Mouse (Mus musculus) hindbrain, postnatal 0 days (tissue): Measurements from ENCODE around the gene Prrxl1. TPM values are rescaled to one million over a fixed set of nuclear protein-coding genes. Genes with fewer than 3 reads are reported as not detected.

Experiments
- ATAC-seq: fragments of 200-750 bp; cut with Nextera tagmentation; 2 replicates; pipeline ENCODE4 v1.8.0; 2017; ENCODE audit warnings: mild to moderate bottlenecking, moderate TSS enrichment, moderate library complexity
- DNase-seq: peaks from one replicate; pipeline ENCODE4 v3.0.0-alpha.2; 2015; ENCODE audit warnings: low spot score
- H3K27ac ChIP-seq: fragments of 300-500 bp; sonication (generic); 2 replicates; pipeline ENCODE4 v1.5.1; 2014; ENCODE audit warnings: mild to moderate bottlenecking
- H3K27me3 ChIP-seq: fragments of 300-500 bp; sonication (generic); 2 replicates; pipeline ENCODE4 v1.6.1; 2014; ENCODE audit warnings: low read length, mixed read lengths; ENCODE audit not compliant: insufficient read depth
- H3K36me3 ChIP-seq: fragments of 300-500 bp; sonication (generic); 2 replicates; pipeline ENCODE4 v1.6.1; 2014; ENCODE audit warnings: low read length, mixed read lengths; ENCODE audit not compliant: insufficient read depth
- H3K4me1 ChIP-seq: fragments of 300-500 bp; sonication (generic); 2 replicates; pipeline ENCODE4 v1.6.1; 2014; ENCODE audit warnings: antibody characterized with exemption, low read length, mixed read lengths; ENCODE audit not compliant: insufficient read depth
- H3K4me2 ChIP-seq: fragments of 300-500 bp; sonication (generic); 2 replicates; pipeline ENCODE4 v1.6.1; 2014; ENCODE audit warnings: low read depth, mild to moderate bottlenecking, low read length, moderate library complexity, mixed read lengths
- H3K4me3 ChIP-seq: fragments of 300-500 bp; sonication (generic); 2 replicates; pipeline ENCODE4 v1.5.1; 2014; ENCODE audit warnings: low read length
- H3K9ac ChIP-seq: fragments of 300-500 bp; sonication (generic); replicated peaks from 2 replicates; pipeline ENCODE4 v1.6.1; 2014; ENCODE audit warnings: mild to moderate bottlenecking, low read length, moderate library complexity, mixed read lengths
- H3K9me3 ChIP-seq: fragments of 300-500 bp; sonication (generic); 2 replicates; pipeline ENCODE4 v1.6.1; 2016; ENCODE audit warnings: low read length, mixed read lengths
- CTCF ChIP-seq: IDR thresholded peaks from 2 replicates; pipeline ENCODE4 v1.5.1; 2016; ENCODE audit warnings: antibody characterized with exemption, control low read depth, low read depth
- WGBS: fragments of 180-500 bp; shearing (Covaris S2); extraction: QIAGEN DNeasy Blood & Tissue Kit; methylation state at CpG from one replicate; pipeline ENCODE4 v1.1.7; 2014; 5-methylcytosine and 5-hydroxymethylcytosine counted together
- polyA plus RNA-seq: library from polyadenylated mRNA; unstranded; fragments of >200 nt; fragmentation: Nextera tagmentation; extraction: Ambion mirVana; gene quantifications from 2 replicates; pipeline ENCODE4 v1.2.1, GENCODE M21; 2015
- total RNA-seq: library from RNA; depleted of rRNA; stranded (reverse); fragments of >200 nt; gene quantifications from 2 replicates; pipeline ENCODE4 v1.2.3, GENCODE M21; 2014

Prrxl1 gene
- total and polyA plus RNA-seq, 2 experiments from 2014 or later = 17.8 to 24.1 TPM

DNA sequence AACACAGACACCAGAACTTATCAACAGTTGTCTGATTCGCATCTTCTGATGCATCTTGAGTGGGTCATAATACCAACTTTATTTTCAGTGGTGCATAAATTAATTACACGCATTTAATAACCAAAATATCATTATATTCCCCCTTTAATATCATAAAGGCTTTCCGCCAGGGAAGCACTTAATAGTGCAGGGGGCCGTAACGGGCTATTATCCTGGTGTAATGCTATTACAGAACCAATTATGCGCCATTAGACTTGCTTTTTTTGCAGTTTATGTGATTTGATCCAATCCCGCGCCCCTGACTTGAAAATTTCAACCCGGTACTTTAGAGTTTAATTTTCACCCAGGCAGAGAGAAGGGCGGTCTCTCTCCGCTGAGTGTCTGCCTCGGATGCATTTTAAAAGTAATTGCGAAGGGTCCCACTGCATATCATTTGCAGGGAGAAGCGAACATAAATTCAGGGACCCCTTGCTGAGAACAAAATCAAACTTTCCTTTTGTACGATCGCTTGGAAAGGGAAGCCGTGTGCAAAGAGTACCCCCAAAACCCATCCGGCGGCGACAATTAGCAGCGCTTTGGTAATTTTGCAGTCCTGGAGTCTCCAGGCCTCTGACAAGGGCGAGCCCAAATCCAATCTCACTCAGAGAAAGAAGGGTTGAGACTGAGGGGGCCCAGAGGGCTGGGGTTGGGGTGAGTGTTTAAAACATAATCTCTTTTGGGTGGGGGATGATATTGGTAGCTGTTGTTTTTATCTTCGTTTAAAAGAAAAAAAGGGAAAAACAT lies 579 bp upstream of the Prrxl1 start:
- 6% methylated on average over 23 of the region's 23 CpGs for WGBS
- Histone ChIP-seq H3K4me2 (peak overlapping the region; percentile 59), H3K27me3 (peaks cover 51% of the 10 kb centered on the region), H3K9ac (no peak overlapping the region), H3K9me3 (no peaks in the 10 kb centered on the region), H3K36me3 (no peaks in the 10 kb centered on the region), H3K4me1 (peaks cover 3% of the 10 kb centered on the region; the same call in 1 of the 2 replicates), H3K4me3 (peak overlapping the region; percentile 33), H3K27ac (no peak overlapping the region)
- TF ChIP-seq CTCF = no peak
- peak; percentile 35; the same call in 1 of the 2 replicates for ATAC-seq
- peak; percentile 37 for DNase-seq

DNA sequence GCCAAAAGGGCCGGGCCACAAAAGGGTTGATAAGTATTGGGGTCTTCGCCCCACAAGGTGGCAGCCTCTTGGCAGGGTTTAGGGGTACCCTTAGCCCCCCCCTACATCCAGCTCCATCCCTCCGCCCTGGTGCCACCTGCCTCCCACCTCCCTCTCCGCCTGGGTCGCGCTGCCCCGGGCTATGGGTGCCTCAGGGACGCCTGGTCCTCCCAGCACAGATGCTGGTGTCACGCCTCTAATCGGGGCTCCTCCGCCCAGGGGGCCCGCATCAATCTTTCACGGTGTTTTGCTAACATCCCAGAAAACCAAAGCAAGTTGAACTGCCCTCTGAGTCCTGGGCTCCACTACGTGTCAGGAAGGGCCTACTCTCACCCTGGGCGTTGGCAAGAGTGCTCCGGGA lies 903 bp downstream of the Prrxl1 start:
- DNase-seq (no peak), ATAC-seq (no peak; the same call in 1 of the 2 replicates)
- H3K9me3 ChIP-seq = no peaks in the 10 kb centered on the region
- no peaks in the 10 kb centered on the region for H3K36me3 ChIP-seq
- H3K27ac ChIP-seq = no peak overlapping the region
- H3K9ac ChIP-seq = no peak overlapping the region
- H3K4me2 ChIP-seq = peak overlapping the region; percentile 59
- H3K4me1 ChIP-seq = peaks cover 3% of the 10 kb centered on the region; the same call in 1 of the 2 replicates
- 8% methylated on average over 16 of the region's 16 CpGs for WGBS
- no peak for TF ChIP-seq CTCF
- peaks cover 38% of the 10 kb centered on the region for H3K27me3 ChIP-seq
- peak overlapping the region; percentile 33 for H3K4me3 ChIP-seq

DNA sequence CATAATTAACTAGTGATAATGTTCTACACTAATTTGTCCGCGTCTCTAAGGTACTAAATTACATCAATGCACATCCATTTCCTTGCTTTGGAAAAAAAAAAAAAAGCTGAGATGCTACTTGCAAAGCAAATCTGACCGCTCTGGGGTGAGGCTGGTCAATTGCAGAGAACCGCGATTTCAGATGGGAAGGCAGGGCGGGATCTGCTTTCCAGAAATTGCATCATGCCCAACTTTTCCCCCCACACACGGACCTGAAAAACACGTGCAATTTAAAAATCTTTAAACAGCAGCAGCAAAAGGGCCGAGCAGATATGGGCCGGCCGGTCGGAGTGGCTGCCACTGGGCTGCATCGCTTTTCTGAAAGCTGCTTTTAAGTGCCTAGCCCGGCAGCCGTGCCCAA lies 6.3 kb downstream of the Prrxl1 start:
- ATAC-seq (no peak), DNase-seq (no peak)
- no peak for TF ChIP-seq CTCF
- no peak overlapping the region for H3K4me3 ChIP-seq
- no peaks in the 10 kb centered on the region for H3K4me1 ChIP-seq
- no peak overlapping the region for H3K9ac ChIP-seq
- H3K4me2 ChIP-seq = peak overlapping the region; percentile 11; the same call in 1 of the 2 replicates
- no peaks in the 10 kb centered on the region for H3K9me3 ChIP-seq
- peaks cover 7% of the 10 kb centered on the region for H3K27me3 ChIP-seq
- no peak overlapping the region for H3K27ac ChIP-seq
- no peaks in the 10 kb centered on the region for H3K36me3 ChIP-seq
- WGBS = 42% methylated on average over 15 of the region's 15 CpGs

DNA sequence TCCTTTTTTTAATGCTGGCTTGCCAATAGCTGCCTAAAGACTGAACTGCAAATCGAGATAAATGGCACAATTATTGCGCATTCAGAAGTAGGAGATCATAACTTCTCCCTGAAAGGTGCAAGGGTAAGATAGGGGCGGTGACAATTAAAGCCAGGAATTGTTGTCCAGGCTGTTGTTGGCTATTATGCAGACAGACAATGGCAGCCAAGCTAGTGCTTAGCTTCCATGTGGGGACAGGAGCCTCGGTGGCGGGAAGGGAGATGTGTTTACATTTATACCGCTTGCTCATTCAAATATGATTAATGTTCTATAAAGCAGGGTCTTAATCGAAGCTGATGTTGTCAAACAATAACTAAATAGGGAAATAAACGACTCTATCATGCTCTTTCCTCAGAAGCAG lies 7.1 kb downstream of the Prrxl1 start:
- 48% methylated on average over 8 of the region's 8 CpGs for WGBS
- peaks cover 1% of the 10 kb centered on the region; the same call in 1 of the 2 replicates for H3K27me3 ChIP-seq
- no peak for TF ChIP-seq CTCF
- H3K9me3 ChIP-seq = no peaks in the 10 kb centered on the region
- no peaks in the 10 kb centered on the region for H3K4me1 ChIP-seq
- no peaks in the 10 kb centered on the region for H3K36me3 ChIP-seq
- no peak for DNase-seq
- no peak for ATAC-seq
- no peak overlapping the region for H3K27ac ChIP-seq
- no peak overlapping the region for H3K9ac ChIP-seq
- no peak overlapping the region for H3K4me2 ChIP-seq
- no peak overlapping the region for H3K4me3 ChIP-seq

DNA sequence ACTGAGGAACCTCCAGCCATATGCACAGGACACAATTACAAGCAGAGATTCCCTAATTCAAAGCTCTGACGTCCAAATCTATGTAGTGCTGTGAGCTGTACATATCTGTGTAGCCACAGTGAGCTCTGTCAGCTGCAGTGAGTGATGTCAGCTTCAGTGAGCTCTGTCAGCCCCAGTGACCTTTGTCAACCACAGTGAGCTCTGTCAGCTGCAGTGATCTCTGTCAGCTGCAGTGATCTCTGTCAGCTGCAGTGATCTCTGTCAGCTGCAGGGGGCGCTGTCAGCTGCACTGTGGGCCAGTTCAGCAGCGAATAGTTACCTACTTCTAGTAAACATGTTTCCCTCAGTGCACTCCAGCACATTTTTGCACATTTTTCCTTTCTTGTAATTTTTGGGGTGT lies 10.2 kb downstream of the Prrxl1 start:
- 32% methylated on average over 3 of the region's 3 CpGs for WGBS
- peak; percentile 60 for DNase-seq
- Histone ChIP-seq H3K4me3 (no peak overlapping the region), H3K9ac (no peak overlapping the region), H3K36me3 (no peaks in the 10 kb centered on the region), H3K27ac (no peak overlapping the region), H3K4me1 (no peaks in the 10 kb centered on the region), H3K27me3 (no peaks in the 10 kb centered on the region), H3K4me2 (no peak overlapping the region), H3K9me3 (no peaks in the 10 kb centered on the region)
- peak; percentile 74; the same call in 1 of the 2 replicates for ATAC-seq
- TF ChIP-seq CTCF = peak; percentile 89

DNA sequence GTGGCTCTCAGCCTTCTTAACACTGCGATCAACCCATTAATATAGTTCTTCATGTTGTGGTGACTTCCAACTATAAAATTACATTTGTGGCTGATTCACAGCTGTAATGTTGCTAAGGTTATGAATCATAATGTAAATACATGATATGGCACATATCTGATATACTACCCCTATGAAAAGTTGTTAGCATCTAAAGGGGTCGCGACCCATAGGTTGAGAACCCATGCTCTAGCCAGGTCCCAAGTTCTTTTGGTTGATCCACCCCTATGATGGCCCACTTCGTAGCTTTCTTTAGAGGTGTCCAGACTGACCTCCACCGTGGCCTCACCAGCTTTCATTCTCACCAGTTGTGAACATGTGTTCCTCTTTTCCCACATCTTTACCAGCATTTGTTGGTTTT lies 18.0 kb downstream of the Prrxl1 start:
- 91% methylated on average over 5 of the region's 5 CpGs for WGBS
- ATAC-seq (no peak), DNase-seq (no peak)
- no peak overlapping the region for H3K4me3 ChIP-seq
- no peak overlapping the region for H3K27ac ChIP-seq
- no peaks in the 10 kb centered on the region for H3K27me3 ChIP-seq
- H3K4me1 ChIP-seq = no peaks in the 10 kb centered on the region
- no peak for TF ChIP-seq CTCF
- H3K4me2 ChIP-seq = no peak overlapping the region
- no peaks in the 10 kb centered on the region for H3K9me3 ChIP-seq
- no peaks in the 10 kb centered on the region for H3K36me3 ChIP-seq
- no peak overlapping the region for H3K9ac ChIP-seq

DNA sequence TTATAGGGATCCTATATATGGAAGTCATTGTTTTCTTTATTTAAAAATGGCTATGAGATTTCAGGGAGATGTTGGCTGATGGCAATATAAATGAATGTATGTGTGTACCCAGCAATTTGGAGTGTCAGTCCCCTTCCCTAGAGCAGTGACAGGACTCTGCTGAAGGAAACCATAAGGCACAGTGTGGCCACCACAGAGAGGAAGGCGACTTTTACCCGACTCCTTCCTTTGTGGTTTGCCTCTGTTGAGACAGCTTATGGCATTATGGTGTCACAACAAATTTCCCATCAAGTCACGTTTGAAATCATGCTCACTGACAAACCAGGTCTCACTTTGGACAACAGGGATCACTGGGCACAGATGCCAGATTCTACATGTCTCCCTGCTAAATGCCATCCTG lies 25.0 kb downstream of the Prrxl1 start:
- Histone ChIP-seq H3K9ac (no peak overlapping the region), H3K4me1 (no peaks in the 10 kb centered on the region), H3K27ac (no peak overlapping the region), H3K4me2 (no peak overlapping the region), H3K36me3 (no peaks in the 10 kb centered on the region), H3K9me3 (no peaks in the 10 kb centered on the region), H3K4me3 (no peak overlapping the region), H3K27me3 (no peaks in the 10 kb centered on the region)
- ATAC-seq (no peak), DNase-seq (no peak)
- TF ChIP-seq CTCF = no peak
- WGBS = 78% methylated on average over 3 of the region's 3 CpGs
